In the genomic region with DNA sequence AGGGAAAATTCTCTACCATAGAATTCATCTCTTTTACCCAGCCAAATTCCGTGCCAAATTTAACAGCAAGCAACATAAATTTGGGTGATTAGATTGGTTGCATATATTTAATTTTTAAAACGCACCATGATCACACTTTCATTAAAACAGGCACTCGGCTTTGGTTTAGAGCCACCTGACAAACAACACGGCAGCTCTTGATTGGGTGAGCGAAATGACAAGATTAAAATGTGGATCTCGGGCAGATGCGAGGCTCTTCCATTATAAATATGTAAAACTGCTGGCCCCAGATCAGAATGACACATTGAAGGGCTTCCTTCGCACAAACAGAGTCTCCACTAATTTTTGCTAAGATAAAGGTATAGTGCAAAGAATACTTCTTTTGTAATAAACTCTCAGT, we compare ENCODE assay signal across 14 mouse cellular contexts.
DNase-seq lines count a peak whose midpoint lies in the region; ATAC-seq lines count a peak whose summit lies in the region.
"Had no signal": no experiment of that assay in that cellular context is flagged by ENCODE, and none has a peak within 500 bp of the region (broad histone marks: within the 10 kb centered on the region; RNA-seq: fewer than 3 reads in every experiment).

No protein-coding gene starts in this region.

- peak overlapping the region; percentile 85 for H3K27ac ChIP-seq in hindbrain, embryonic 12.5 days
- H3K27ac ChIP-seq in hindbrain, embryonic 11.5 days (ENCODE audit: low read depth, low read length): no peak overlapping the region
- no peak overlapping the region for H3K27ac ChIP-seq in intestine, embryonic 16.5 days (ENCODE audit: low read length)
- H3K27ac ChIP-seq: limb, embryonic 10.5 days; liver, embryonic 14.5 days had no signal

- DNase-seq in hindbrain, embryonic 11.5 days (ENCODE audit: low spot score): no peak
- peak; percentile 28 for DNase-seq in MN1 (ENCODE audit: low spot score)
- DNase-seq in brain, adult 2 months (ENCODE audit: low read depth, low spot score): peak; percentile 65
- DNase-seq in layer of hippocampus, adult 9-11 months: peak; percentile 30
- DNase-seq in Muller cell, postnatal 12 days (ENCODE audit: inconsistent ontology term): no peak
- DNase-seq: embryo, embryonic 11 days; gastrocnemius, postnatal 10 days; heart, postnatal 4 days; kidney, adult 8-10 months; thymus, adult 18-20 months had no signal

- H3K9ac ChIP-seq in hindbrain, embryonic 12.5 days: no peak overlapping the region
- no peak overlapping the region for H3K9ac ChIP-seq in hindbrain, embryonic 11.5 days (ENCODE audit: low read depth, low read length)
- H3K9ac ChIP-seq in intestine, embryonic 16.5 days (ENCODE audit: low read depth, low read length): no peak overlapping the region
- H3K9ac ChIP-seq: liver, embryonic 14.5 days had no signal

- no peaks in the 10 kb centered on the region for H3K27me3 ChIP-seq in hindbrain, embryonic 12.5 days
- H3K27me3 ChIP-seq in hindbrain, embryonic 11.5 days (ENCODE audit: control insufficient read depth, insufficient read depth, low read length): no peaks in the 10 kb centered on the region
- no peaks in the 10 kb centered on the region for H3K27me3 ChIP-seq in intestine, embryonic 16.5 days (replicated peaks; ENCODE audit: control insufficient read depth, insufficient read depth, low read length)

- H3K4me2 ChIP-seq in hindbrain, embryonic 12.5 days (replicated peaks): no peak overlapping the region
- no peak overlapping the region for H3K4me2 ChIP-seq in hindbrain, embryonic 11.5 days (replicated peaks; ENCODE audit: low read depth, low read length)
- no peak overlapping the region for H3K4me2 ChIP-seq in intestine, embryonic 16.5 days (ENCODE audit: low read depth, low read length)

- H3K9me3 ChIP-seq in hindbrain, embryonic 12.5 days (replicated peaks): no peaks in the 10 kb centered on the region
- no peaks in the 10 kb centered on the region for H3K9me3 ChIP-seq in hindbrain, embryonic 11.5 days (ENCODE audit: control insufficient read depth, low read length)
- no peaks in the 10 kb centered on the region for H3K9me3 ChIP-seq in intestine, embryonic 16.5 days (ENCODE audit: control insufficient read depth, low read length)
- H3K9me3 ChIP-seq: limb, embryonic 10.5 days had no signal

- ATAC-seq in hindbrain, embryonic 12.5 days (ENCODE audit: low FRiP score): no peak
- no peak for ATAC-seq in hindbrain, embryonic 11.5 days (ENCODE audit: low FRiP score)
- no peak for ATAC-seq in intestine, embryonic 16.5 days

- WGBS in hindbrain, embryonic 12.5 days: 78% methylated on average over 8 of the region's 8 CpGs
- 83% methylated on average over 8 of the region's 8 CpGs for WGBS in hindbrain, embryonic 11.5 days
- WGBS in intestine, embryonic 16.5 days: 88% methylated on average over 8 of the region's 8 CpGs

- H3K4me3 ChIP-seq in hindbrain, embryonic 12.5 days: no peak overlapping the region
- H3K4me3 ChIP-seq in hindbrain, embryonic 11.5 days (ENCODE audit: low read depth, low read length): no peak overlapping the region
- H3K4me3 ChIP-seq in intestine, embryonic 16.5 days (ENCODE audit: low read length): no peak overlapping the region
- H3K4me3 ChIP-seq: limb, embryonic 10.5 days had no signal

- H3K4me1 ChIP-seq in hindbrain, embryonic 12.5 days: peaks cover 15% of the 10 kb centered on the region
- no peaks in the 10 kb centered on the region for H3K4me1 ChIP-seq in hindbrain, embryonic 11.5 days (replicated peaks; ENCODE audit: control insufficient read depth, insufficient read depth, low read length)
- H3K4me1 ChIP-seq in intestine, embryonic 16.5 days (ENCODE audit: control insufficient read depth, insufficient read depth, low read length): no peaks in the 10 kb centered on the region
- H3K4me1 ChIP-seq: limb, embryonic 10.5 days had no signal

- H3K36me3 ChIP-seq in hindbrain, embryonic 12.5 days: no peaks in the 10 kb centered on the region
- no peaks in the 10 kb centered on the region for H3K36me3 ChIP-seq in hindbrain, embryonic 11.5 days (ENCODE audit: control insufficient read depth, insufficient read depth, low read length)
- H3K36me3 ChIP-seq in intestine, embryonic 16.5 days (ENCODE audit: control insufficient read depth, insufficient read depth, low read length): no peaks in the 10 kb centered on the region

Comparison
In these comparisons a context has a peak if more than half of its experiments do, and no peak if none do; other contexts are left out.
1. DNase-seq: peak in MN1 (single experiment), brain, adult 2 months (single experiment) and layer of hippocampus, adult 9-11 months (single experiment); none in hindbrain, embryonic 11.5 days (single experiment) and Muller cell, postnatal 12 days (single experiment).